Mouse (Mus musculus): Measurements from ENCODE around the gene Gcnt7.
A peak's percentile ranks its signal among the peaks of the same experiment; 100 is the strongest.

DNA sequence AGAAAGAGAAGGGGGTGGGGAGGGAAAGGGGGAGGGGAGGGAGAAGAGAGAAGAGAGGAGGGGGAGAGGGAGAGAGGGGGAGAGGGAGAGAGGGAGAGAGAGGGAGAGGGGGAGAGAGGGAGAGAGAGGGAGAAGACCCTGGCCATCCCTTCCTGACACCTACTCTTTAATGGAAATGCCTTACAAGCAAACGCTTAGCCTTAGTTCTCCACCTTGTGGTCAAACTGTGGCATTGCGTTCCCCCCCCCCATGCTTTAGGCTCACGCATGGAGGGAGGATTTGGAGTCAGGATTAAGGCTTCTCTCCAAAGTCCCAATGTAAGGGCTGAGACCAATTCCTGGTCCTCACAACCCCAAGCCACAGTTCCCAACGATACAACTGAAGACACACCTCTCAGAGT, 42.9 kb upstream of the Gcnt7 start:
- TF ChIP-seq CTCF (IDR thresholded peaks at IDR 0.05; ENCODE audit: low read depth) (peak; percentile 89), EP300 (IDR thresholded peaks at IDR 0.05; ENCODE audit: low read depth) (no peak)
